Mouse (Mus musculus) cerebellum, postnatal 4 days (tissue): ENCODE data around the gene Lnx1.

Source experiments
- DNase-seq, 2 experiments: peaks; one replicate each; pipeline ENCODE4 v3.0.0; 2022; ENCODE audit warnings: low spot score in 2 of 2, mixed read lengths in 1 of 2

Lnx1 gene

DNA sequence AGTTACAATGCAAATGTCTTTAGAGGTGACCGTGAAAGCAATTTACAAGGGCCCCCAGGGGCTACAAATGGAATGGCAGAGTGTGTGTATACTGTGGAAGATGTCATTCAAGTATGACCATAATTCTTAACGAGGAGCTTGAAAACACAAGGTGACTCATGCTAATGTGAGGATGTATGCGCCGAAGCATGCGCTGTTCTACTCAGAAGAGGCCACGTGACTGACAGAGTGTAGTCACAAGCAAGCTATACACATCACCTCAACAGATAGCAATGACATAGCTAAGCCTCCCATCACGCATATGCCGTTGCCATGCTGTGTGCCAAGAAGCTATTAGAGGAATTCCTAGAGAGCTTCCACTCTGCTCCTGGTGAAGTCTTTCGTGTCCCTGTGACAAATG is 5.2 kb downstream of the Lnx1 start:
- no peak for DNase-seq

DNA sequence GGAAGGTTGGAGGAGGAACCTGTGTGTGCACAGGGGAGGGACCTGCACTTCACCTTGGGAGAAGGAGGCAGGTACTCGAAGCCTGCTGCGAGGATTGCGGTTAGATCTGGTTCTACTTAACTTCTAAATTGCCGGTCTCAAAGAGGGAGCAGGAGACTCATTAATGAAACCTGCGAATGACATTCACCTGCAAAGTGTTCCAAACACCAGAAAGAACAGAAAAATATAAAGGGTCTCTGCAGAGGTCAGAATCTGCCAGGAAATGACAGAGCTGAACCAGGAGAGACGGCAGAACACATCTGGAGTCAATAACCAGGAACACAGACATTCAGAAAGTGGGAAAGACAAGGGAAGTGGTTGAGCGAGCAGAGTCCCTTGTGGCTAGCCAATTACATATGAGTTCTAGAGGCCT is 8.3 kb downstream of the Lnx1 start:
- no peak for DNase-seq

DNA sequence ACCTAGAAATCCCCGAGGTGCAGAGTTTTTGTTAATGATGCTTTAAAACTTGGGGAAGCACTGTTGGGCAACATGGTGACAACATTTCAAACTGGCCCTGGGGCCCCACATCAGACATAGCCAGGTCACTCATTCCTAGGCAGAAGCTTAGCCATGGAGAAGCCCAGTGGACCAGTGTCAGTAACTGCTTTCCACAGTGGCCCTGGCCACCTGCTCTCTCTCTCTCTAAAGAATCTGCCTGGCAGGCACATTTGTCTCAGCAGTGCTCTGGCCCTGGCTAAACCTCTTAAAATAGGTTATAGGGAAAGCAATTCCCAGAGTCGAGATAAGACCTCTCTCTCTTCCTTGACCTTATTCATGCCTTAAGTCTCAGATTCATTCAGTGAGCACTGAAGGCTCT is 8.9 kb downstream of the Lnx1 start:
- no peak for DNase-seq

- no peak for DNase-seq
Observed at GRCm38 (mm10) chr5:74692411-74693090, 10.2 kb downstream of the Lnx1 start.

DNA sequence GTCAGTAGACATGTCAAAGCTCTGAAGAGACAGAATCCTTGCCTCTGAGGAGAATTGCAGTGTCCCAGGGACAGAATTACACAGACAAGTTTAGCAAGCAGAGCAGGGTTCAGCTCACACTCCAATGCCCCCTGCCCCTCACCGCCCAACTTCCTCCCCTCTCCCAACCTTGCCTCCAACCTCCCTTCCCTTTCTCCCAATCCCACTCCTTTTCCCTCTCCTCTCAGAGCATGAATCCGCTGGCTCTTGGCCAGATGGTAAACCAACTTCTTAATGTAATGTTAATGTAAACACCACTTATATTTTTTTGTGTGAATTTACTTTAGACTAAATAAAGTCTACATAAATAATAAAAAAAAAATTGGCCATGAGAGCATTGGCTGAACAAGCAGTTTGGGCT is 13.9 kb downstream of the Lnx1 start:
- no peak for DNase-seq

DNA sequence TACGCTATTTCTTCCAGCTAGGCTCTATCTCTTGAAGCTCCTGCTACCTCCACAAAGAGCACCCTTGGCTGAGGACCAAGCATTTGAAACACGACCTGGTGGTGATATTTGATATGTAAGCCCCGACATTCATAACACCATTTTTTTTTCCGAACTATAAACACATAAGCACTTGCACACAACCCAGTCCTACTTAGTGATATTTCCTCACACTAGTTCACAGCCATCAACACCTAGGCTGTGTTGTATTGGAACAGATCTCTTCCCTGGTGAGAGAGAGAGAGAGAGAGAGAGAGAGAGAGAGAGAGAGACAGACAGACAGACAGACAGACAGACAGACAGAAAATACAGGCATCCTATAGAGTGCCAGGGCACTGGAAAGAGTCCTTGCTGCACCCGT is 17.8 kb downstream of the Lnx1 start:
- no peak for DNase-seq

- DNase-seq, result no peak
Observed at GRCm38 (mm10) chr5:74683832-74684231, 18.9 kb downstream of the Lnx1 start.

GRCm38 (mm10) chr5:74682735-74683134 is 20.0 kb downstream of the Lnx1 start:
- no peak for DNase-seq

GRCm38 (mm10) chr5:74679631-74680030 is 23.1 kb downstream of the Lnx1 start:
- no peak for DNase-seq

GRCm38 (mm10) chr5:74678693-74679092 is 24.0 kb downstream of the Lnx1 start:
- DNase-seq, result no peak

GRCm38 (mm10) chr5:74677399-74678338 is 25.0 kb downstream of the Lnx1 start:
- DNase-seq, result peak; percentile 42 to 75

- no peak for DNase-seq
Observed at GRCm38 (mm10) chr5:74672556-74672955, 30.2 kb downstream of the Lnx1 start.

GRCm38 (mm10) chr5:74670877-74671276 is 31.8 kb downstream of the Lnx1 start:
- no peak for DNase-seq

DNA sequence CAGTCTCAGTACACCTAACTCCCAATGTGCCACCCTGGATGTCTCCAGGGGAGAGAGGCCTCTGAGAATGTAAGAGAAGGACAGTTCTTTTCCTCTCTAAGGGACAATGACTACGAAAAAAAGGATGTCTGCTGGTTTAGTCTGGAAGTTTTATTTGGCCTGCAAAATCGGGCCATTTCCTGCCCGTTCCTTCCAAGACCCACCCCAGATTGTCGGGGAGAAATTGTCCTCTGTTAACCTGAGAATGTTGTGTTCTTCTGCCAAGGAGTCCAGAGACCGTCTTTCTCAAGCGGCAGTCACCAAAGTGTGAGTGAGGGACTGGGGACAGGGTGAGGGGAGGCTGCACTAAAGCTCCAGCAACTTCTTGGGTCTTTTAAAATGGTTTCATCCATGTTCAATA is 32.8 kb downstream of the Lnx1 start:
- no peak for DNase-seq

DNA sequence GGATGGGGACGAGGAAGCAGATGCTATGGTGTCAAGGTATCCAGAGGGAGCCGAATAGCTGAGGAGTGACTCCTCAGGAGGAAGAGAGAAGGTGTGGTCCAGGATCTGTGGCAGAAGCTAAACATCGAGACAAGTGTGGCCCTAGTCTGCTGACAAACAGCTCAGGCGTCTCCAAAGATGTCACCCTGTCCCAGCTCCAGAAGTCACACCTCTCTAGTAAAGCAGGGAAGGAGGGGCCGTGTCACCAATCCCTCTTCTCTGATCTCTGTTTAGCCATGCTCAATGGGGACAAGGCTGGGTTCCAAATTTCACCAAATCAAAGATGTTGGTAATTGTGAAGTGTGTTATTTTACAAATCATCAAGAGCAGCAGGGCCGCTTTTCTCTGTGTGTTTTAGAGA is 33.8 kb downstream of the Lnx1 start:
- DNase-seq, result no peak

- no peak for DNase-seq
Observed at GRCm38 (mm10) chr5:74662618-74663017, 40.1 kb downstream of the Lnx1 start.

DNA sequence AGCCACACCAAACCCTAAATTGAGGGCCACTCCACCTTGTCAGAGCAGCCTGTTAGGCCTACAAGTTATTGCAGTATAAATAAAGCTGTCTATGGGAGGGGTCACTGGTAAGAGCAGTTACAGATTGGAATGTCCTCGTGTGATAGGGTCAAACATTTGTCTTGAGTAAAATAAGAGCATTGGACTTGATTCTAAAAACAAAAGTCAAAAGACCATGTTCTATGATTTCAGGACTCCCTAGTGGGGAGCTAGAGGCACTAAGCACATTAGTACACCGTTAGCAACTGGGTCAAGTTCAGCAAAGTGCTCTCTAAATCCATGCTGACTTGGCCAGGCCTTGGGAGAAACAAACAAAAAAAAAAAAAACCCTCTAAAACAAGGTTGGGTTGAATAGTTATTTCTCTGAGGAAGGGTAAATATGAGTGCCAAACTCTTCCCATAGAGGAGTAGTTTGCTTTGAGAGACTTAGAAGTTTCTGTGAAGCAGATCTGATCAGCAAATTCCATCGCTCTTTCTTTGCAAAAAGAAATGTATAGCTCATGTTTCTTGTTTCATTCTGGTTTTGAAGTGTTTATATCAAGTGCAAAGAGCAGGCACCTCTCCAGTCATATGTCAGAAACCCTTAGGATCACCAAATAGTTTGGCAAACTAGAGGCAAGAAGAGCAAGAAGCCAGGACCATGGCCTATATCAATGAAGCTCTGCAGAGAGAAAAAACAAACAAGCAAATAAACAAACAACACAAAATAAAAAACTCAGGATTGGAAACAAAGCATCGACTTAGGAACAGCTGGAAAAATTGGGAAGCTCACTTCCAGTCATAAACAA is 40.8 kb downstream of the Lnx1 start:
- DNase-seq, result peak in 1 of 2 experiments; percentile 21

GRCm38 (mm10) chr5:74659856-74660255 is 42.9 kb downstream of the Lnx1 start:
- DNase-seq, result no peak

GRCm38 (mm10) chr5:74659281-74659680 is 43.4 kb downstream of the Lnx1 start:
- DNase-seq, result no peak

GRCm38 (mm10) chr5:74657930-74658329 is 44.8 kb downstream of the Lnx1 start:
- DNase-seq, result no peak

DNA sequence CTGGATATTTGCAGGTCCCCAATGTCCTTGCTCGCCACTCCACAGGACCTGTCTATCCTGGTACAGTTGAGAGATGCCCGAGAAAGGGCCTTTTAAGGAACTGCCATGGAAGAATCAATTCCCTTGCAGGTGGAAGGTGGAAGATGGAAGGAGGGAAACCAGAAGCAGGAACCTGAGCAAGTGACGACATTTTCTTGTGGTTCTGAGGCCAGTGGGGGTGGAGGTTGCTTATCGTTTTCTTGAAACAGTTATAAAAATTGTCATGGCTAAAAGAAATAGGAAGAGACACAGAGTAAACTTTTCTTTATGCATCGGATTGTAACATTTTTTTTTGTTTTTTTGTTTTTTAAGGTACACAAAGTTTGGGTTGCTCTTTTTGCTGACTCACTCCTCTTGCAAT is 46.3 kb downstream of the Lnx1 start:
- no peak for DNase-seq

DNA sequence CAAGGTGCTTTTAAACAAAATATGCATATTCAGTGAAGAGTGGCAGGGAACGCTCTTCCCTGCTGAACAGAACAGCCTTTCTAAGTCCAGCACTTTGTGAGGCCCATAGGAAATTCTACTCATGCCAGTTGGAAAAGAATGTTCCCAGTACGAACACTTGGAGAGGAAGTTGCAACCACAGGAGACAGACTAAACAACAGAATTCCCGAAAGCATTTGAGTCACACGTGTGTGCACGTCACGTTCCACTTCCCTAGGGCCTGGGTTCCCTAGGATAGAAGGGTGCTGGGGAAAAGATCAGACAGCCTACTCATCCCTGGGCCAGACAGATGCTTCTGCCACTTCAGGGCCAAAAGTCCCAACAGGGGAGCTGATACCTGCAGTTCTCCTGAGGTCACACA is 48.2 kb downstream of the Lnx1 start:
- no peak for DNase-seq
